Mouse (Mus musculus): ENCODE results near the gene Gm10382. TPM values are rescaled to one million over a fixed set of nuclear protein-coding genes. Genes with fewer than 3 reads are reported as not detected.
A peak's percentile ranks its signal among the peaks of the same experiment; 100 is the strongest.
"Not testable (repeated sequence)": the region's sequence is repeated elsewhere in the genome, so short reads cannot be mapped to it uniquely, and the experiment has no call there.

Gm10382 gene
- total RNA-seq, 2 experiments from 2014 or later: 0.28 to 0.48 TPM

- no peak for TF ChIP-seq CTCF (IDR thresholded peaks at IDR 0.05)
- DNase-seq (ENCODE audit: extremely low spot score in 1 of 2, low spot score in 2 of 2): peak; percentile 49 to 55
- peak overlapping the region; percentile 79 for H3K27ac ChIP-seq
- H3K4me3 ChIP-seq: peak overlapping the region; percentile 49
- intact Hi-C loops (cut with DNase I): no loop called here
Observed at GRCm38 (mm10) chr5:125409348-125410090, 20.4 kb downstream of the Gm10382 start.

- no peak overlapping the region for H3K27ac ChIP-seq
- intact Hi-C loops (cut with DNase I): loop anchor here (1.0 to 2.0 kb wide), 2 partner anchors 30 to 51 kb away; no protein-coding TSS in a partner anchor
- H3K4me3 ChIP-seq: no peak overlapping the region
- peak; percentile 57 for TF ChIP-seq CTCF (IDR thresholded peaks at IDR 0.05)
- DNase-seq (ENCODE audit: extremely low spot score in 1 of 2, low spot score in 2 of 2): peak in 1 of 2 experiments; percentile 66
Observed at GRCm38 (mm10) chr5:125411972-125412530, 22.9 kb downstream of the Gm10382 start.

GRCm38 (mm10) chr5:125412536-125412935 is 23.4 kb downstream of the Gm10382 start:
- intact Hi-C loops (cut with DNase I): loop anchor here (1.0 to 2.0 kb wide), 2 partner anchors 30 to 50 kb away; no protein-coding TSS in a partner anchor
- not testable (repeated sequence) for DNase-seq (ENCODE audit: extremely low spot score in 1 of 2, low spot score in 2 of 2)

GRCm38 (mm10) chr5:125413763-125414162 is 24.6 kb downstream of the Gm10382 start:
- TF ChIP-seq CTCF (IDR thresholded peaks at IDR 0.05): no peak
- intact Hi-C loops (cut with DNase I): loop anchor here (2.0 kb wide), 1 partner anchor 49 kb away; no protein-coding TSS in a partner anchor
- Histone ChIP-seq H3K4me3 (no peak overlapping the region), H3K27ac (no peak overlapping the region)
- no peak for DNase-seq (ENCODE audit: extremely low spot score in 1 of 2, low spot score in 2 of 2)

More at GRCm38 (mm10) chr5:125412536-125412935, 23.4 kb downstream of the Gm10382 start:
- not testable (repeated sequence) for H3K4me3 ChIP-seq, H3K27ac ChIP-seq

DNA sequence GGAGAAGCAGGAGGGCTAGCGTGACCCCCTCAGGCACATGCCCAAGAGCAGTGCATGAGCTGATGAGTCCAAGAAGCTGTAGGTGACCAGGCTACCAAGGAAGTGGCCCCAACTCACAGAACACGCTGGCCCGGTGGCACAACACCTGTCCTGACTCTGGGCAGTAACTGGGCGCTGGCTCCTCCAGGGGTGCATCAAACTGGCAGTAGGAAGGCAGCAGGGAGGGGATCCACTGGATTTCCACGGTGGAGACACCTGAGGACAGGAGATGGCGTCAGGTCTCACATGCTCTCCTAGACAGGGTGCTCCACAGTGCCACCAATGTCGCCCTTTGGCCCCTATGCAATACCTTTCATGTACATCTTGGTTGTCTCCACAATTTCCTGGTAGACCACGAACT is 27.1 kb downstream of the Gm10382 start:
- Histone ChIP-seq H3K4me3 (no peak overlapping the region), H3K27ac (no peak overlapping the region)
- TF ChIP-seq CTCF (IDR thresholded peaks at IDR 0.05): no peak
- DNase-seq (ENCODE audit: extremely low spot score in 1 of 2, low spot score in 2 of 2): no peak
- intact Hi-C loops (cut with DNase I): no loop called here

DNA sequence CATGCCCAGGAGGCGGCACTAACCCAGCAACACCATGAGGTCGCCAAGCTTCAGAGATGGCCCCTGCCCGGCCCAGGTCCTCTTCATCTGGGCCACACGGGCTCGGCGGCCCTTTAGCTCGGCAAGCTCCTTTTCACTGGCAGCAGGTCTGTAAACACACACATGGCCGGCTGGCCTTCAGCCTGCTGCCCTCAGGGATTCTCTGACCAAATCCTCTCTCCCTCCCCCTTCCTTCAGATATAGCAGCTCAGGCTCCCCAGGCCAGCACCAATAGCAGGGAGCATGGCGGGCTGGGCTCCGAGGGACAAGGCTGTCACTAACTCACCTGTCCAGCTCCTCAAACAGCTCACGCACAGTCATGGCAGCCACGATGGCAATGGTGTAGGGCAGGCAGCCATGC is 29.5 kb downstream of the Gm10382 start:
- H3K27ac ChIP-seq: no peak overlapping the region
- TF ChIP-seq CTCF (IDR thresholded peaks at IDR 0.05): no peak
- intact Hi-C loops (cut with DNase I): no loop called here
- no peak overlapping the region for H3K4me3 ChIP-seq
- DNase-seq (ENCODE audit: extremely low spot score in 1 of 2, low spot score in 2 of 2): no peak

GRCm38 (mm10) chr5:125419124-125419523 is 30.0 kb downstream of the Gm10382 start:
- DNase-seq (ENCODE audit: extremely low spot score in 1 of 2, low spot score in 2 of 2): no peak
- TF ChIP-seq CTCF (IDR thresholded peaks at IDR 0.05): no peak
- Histone ChIP-seq H3K4me3 (no peak overlapping the region), H3K27ac (no peak overlapping the region)
- intact Hi-C loops (cut with DNase I): no loop called here

GRCm38 (mm10) chr5:125425698-125426276 is 36.7 kb downstream of the Gm10382 start:
- no peak for DNase-seq (ENCODE audit: extremely low spot score in 1 of 2, low spot score in 2 of 2)
- no peak for TF ChIP-seq CTCF (IDR thresholded peaks at IDR 0.05)
- H3K27ac ChIP-seq: no peak overlapping the region
- H3K4me3 ChIP-seq: no peak overlapping the region
- intact Hi-C loops (cut with DNase I): no loop called here

DNA sequence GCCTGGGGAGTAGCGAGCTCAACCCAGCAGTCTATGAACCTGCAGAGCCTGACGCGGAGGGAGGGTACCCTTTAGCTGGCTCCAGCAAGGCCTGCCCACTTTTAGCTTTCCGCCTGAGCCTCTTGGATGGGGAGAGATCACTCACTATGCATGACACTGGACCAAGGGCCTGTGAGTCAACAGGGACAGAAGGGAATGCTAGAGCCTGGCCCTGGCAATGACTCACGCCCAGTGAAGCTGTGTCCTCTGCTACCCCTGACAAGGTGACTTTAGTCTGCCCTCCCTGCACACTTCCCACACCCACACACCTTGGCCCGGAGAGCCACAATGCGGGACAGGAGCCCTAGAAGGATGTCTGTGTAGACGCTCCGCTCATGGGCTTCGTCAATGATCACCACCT is 37.2 kb downstream of the Gm10382 start:
- intact Hi-C loops (cut with DNase I): no loop called here
- no peak for DNase-seq (ENCODE audit: extremely low spot score in 1 of 2, low spot score in 2 of 2)
- Histone ChIP-seq H3K27ac (no peak overlapping the region), H3K4me3 (no peak overlapping the region)
- no peak for TF ChIP-seq CTCF (IDR thresholded peaks at IDR 0.05)

DNA sequence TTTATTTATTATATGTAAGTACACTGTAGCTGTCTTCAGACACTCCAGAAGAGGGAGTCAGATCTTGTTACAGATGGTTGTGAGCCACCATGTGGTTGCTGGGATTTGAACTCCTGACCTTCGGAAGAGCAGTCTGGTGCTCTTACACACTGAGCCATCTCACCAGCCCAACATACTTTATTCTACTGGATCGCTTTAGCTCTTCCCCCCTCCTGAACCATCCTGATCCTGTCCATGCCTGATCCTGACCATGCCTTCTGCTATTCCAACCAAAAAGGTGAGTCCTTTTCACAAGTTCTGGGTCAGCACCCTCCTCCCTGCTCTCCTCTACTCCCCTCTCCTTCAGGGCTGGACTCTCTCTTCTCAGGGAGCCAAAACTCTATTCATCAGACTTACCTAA is 43.2 kb downstream of the Gm10382 start:
- H3K4me3 ChIP-seq; DNase-seq (ENCODE audit: extremely low spot score in 1 of 2, low spot score in 2 of 2); intact Hi-C loops (cut with DNase I); H3K27ac ChIP-seq: not testable (repeated sequence)

- TF ChIP-seq CTCF (IDR thresholded peaks at IDR 0.05): no peak
- intact Hi-C loops (cut with DNase I): no loop called here
- DNase-seq (ENCODE audit: extremely low spot score in 1 of 2, low spot score in 2 of 2): peak; percentile 90 to 93
- Histone ChIP-seq H3K27ac (peak within 1 kb of the TSS; percentile 76), H3K4me3 (peak within 1 kb of the TSS; percentile 74)
Observed at GRCm38 (mm10) chr5:125433793-125434337, 44.7 kb downstream of the Gm10382 start, which contains the start of gene Dhx37. Gene Dhx37, minus strand, starts transcription at chr5:125434121.

DNA sequence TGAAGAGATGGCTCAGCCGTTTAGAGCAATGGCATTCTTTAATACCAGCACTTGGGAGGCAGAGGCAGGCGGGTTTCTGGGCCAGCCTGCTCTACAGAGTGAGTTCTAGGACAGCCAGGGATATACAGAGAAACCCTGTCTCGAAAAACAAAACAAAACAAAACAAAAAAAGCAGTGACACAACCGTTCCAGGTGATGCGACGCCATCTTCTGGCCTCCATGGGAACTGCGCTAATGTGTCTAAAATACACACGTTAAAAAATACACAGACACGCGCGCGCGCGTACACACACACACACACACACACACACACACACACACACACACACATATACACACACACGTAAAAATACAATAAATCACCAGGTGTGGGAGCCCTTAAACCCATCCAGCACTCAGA is 45.2 kb downstream of the Gm10382 start:
- DNase-seq (ENCODE audit: extremely low spot score in 1 of 2, low spot score in 2 of 2); H3K27ac ChIP-seq; intact Hi-C loops (cut with DNase I): not testable (repeated sequence)
- peak; percentile 3; the same call in 1 of the 2 replicates for TF ChIP-seq CTCF (IDR thresholded peaks at IDR 0.05)
- H3K4me3 ChIP-seq: peak overlapping the region; percentile 74

Other genes starting within 250 kb of the Gm10382 start
- 100 to 1,000 TPM; 228 to 270 TPM for gene Ncor2, start 210.1 kb upstream of the Gm10382 start, total RNA-seq (2021)
- gene Scarb1, start 48.2 kb upstream of the Gm10382 start, total RNA-seq (2021): 10 to 100 TPM; 24.4 to 29.6 TPM
- gene Ubc, start 880 bp downstream of the Gm10382 start, total RNA-seq (2021): 100 to 1,000 TPM; 846 to 851 TPM
- gene Dhx37, start 44.8 kb downstream of the Gm10382 start, total RNA-seq (2021): 10 to 100 TPM; 12.2 to 12.7 TPM
- 10 to 100 TPM; 95.2 to 95.6 TPM for gene Bri3bp, start 52.2 kb downstream of the Gm10382 start, total RNA-seq (2021)
- gene Aacs, start 86.5 kb downstream of the Gm10382 start, total RNA-seq (2021): 10 to 100 TPM; 43.7 to 48.0 TPM
- 100 to 1,000 TPM; 135 to 141 TPM for gene Tmem132b, start 142.5 kb downstream of the Gm10382 start, total RNA-seq (2021)

All from left cerebral cortex, adult 2 months (tissue).